Mouse (Mus musculus): ENCODE measurements around the gene Cdc42. TPM values are rescaled to one million over a fixed set of nuclear protein-coding genes. Genes with fewer than 3 reads are reported as not detected.
A peak's percentile ranks its signal among the peaks of the same experiment; 100 is the strongest.

Cdc42 gene
- total RNA-seq, 2 experiments from 2014 or later = 294 to 318 TPM

DNA sequence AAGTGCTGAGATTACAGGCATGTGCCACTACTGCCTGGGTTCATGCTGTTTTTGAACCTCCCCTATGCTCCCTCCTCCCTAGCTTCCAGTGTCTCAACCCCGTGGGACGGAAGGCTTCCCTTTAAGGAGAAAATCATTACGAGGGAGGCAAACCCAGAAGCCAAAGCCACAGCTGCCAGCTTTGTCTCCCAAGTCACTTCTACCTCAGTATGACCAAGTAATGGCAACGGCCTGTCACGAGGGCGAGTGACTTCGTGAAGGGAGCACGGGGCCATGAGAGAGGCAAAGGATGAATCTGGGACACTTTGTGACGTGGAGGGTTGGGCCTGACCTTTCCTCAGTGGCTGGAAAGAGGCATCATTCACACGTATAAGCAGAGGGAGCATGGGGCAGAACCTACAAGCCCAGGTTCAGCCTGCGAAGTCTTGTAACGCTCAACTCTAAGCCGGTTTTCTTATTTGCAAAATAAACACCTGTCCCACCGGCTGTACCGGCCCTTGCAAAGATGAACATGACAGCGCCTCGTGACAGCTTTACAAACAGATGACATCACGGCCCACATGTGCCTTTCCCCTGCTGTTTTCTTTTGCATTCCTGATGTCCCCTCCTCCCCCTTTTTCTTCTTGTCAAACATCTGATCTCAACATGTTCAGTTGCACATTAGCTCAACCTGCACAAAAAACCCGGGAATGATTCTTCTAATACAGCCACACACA is 50.4 kb downstream of the Cdc42 start:
- intact Hi-C loops (cut with DNase I) = loop anchor here (10.0 kb wide), 1 partner anchor 652 kb away; no protein-coding TSS in a partner anchor
- no peak overlapping the region for H3K27ac ChIP-seq
- TF ChIP-seq CTCF (IDR thresholded peaks at IDR 0.05) = no peak
- DNase-seq (ENCODE audit: extremely low spot score in 1 of 2, low spot score in 2 of 2) = peak in 1 of 2 experiments; percentile 11
- H3K4me3 ChIP-seq = no peak overlapping the region

DNA sequence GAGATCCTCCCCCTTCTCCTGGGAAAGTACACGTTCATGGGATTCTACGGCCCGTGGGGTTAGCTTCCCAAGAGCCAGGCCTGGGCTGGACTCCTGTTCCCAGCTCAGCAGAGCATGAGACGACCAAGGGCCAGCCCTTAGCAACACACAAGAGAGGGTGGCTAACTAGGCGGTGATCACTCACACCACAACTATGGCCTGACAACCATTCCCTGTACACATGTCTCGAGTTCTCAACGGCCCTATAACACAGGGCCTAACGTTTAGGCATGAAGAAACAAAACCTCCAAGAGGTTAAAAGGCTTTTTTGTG is 51.0 kb downstream of the Cdc42 start:
- intact Hi-C loops (cut with DNase I) = loop anchor here (10.0 kb wide), 1 partner anchor 652 kb away; no protein-coding TSS in a partner anchor
- DNase-seq (ENCODE audit: extremely low spot score in 1 of 2, low spot score in 2 of 2) = no peak
- no peak for TF ChIP-seq CTCF (IDR thresholded peaks at IDR 0.05)
- Histone ChIP-seq H3K27ac (no peak overlapping the region), H3K4me3 (no peak overlapping the region)

DNA sequence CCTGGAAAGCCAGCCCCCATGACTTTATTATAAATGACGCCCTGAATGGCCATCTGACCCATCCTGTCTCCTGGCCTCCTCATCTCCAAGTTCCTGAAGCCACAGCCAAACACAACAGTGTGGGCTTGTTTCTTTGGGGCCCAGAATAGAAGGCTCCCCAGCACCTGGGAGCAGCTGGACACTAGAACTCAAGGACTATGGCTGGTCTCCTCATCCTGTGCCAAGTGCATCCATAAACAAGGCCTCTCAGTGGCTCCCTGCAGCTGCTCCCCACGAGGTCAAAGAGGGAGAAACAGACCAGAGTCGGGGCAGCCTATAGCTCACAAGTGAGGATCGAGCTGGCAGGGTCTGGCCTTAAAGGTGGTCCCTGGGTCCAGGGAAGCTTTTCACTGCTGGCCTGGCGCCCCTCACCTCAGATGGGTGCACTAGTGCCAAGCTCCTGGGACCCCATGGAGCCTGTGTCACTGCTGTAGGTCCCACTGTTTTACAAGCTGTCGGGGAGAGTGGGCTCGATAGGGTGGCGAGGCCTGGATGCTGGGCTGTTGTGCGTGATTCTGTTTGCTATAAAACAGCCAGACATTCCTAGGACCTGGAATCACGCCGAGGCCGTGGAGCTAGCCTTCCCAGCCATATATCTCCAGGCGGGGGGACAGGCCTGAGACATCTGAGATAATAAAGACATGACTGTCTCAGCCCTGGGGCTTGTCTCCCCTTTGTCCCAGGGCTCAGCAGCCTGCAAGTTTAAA is 51.5 kb downstream of the Cdc42 start:
- no peak for TF ChIP-seq CTCF (IDR thresholded peaks at IDR 0.05)
- H3K27ac ChIP-seq = no peak overlapping the region; the same call in 1 of the 2 replicates
- no peak overlapping the region for H3K4me3 ChIP-seq
- intact Hi-C loops (cut with DNase I) = loop anchor here (10.0 kb wide), 1 partner anchor 651 kb away; no protein-coding TSS in a partner anchor
- peak in 1 of 2 experiments; percentile 13 for DNase-seq (ENCODE audit: extremely low spot score in 1 of 2, low spot score in 2 of 2)

DNA sequence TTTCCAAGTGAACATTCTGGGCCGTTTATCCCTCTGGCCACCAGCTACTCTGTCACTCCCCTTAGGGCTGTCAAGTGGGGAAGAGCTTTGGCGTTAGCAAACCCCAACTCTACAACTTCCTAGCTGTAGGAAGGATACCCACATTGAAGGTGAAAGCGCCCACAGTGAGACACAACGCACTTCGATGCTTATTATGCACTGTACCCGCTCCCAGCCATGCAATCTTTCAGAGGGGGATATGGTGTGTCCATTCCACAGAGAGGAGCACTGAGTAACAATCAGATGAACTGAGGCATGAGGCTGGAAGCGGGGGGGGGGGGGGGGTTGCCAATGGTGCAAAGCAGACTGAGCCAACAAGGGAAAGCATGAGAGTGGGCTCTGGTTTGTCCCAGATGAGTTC is 52.5 kb downstream of the Cdc42 start:
- no peak for DNase-seq (ENCODE audit: extremely low spot score in 1 of 2, low spot score in 2 of 2)

DNA sequence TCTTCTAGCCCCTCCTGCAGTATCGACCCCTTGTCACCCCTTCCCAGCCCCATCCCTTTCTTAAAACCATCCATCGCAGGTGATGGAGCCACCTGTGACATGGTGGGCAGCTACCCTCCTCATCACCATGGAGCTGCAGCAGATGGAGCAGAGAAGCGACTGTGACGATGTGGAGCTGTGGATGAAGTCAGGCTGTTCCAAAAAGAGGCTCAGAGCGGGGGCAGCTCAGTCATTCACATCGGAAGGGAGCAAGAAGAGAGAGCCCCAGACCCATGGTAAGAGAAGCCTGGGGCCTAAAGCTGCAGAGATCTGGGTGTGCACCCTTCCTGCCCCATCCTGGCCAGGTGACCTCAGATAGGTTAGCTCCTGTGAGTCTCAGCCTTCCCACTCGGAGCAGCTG is 53.4 kb downstream of the Cdc42 start:
- TF ChIP-seq CTCF (IDR thresholded peaks at IDR 0.05) = no peak
- no peak overlapping the region for H3K4me3 ChIP-seq
- H3K27ac ChIP-seq = no peak overlapping the region
- intact Hi-C loops (cut with DNase I) = loop anchor here (10.0 kb wide), 1 partner anchor 649 kb away; no protein-coding TSS in a partner anchor
- DNase-seq (ENCODE audit: extremely low spot score in 1 of 2, low spot score in 2 of 2) = peak in 1 of 2 experiments; percentile 12

More for the DNA sequence above, 52.5 kb downstream of the Cdc42 start:
- no peak for TF ChIP-seq CTCF (IDR thresholded peaks at IDR 0.05)
- intact Hi-C loops (cut with DNase I) = loop anchor here (10.0 kb wide), 1 partner anchor 650 kb away; no protein-coding TSS in a partner anchor
- H3K4me3 ChIP-seq = no peak overlapping the region
- no peak overlapping the region for H3K27ac ChIP-seq

DNA sequence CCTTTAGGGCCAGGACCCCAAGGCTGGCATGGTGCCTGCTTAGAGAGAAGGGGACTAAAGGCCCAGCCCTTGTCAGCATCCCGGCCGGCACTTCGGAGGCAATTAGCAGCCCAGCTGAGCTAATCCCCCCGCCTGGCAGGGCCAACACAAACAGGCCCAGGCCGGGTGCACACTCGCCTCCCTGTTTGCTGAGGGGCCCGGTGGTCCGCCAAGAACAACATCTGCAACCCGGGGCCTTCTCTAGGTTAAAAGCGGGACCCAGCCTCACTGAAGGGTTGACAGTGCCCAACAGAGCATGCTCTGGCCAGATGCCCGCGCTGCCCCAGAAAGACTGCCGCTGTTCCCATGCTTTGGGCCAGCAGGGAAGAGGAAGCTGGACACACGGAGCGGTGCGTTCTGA is 55.9 kb downstream of the Cdc42 start:
- TF ChIP-seq CTCF (IDR thresholded peaks at IDR 0.05) = no peak
- Histone ChIP-seq H3K4me3 (no peak overlapping the region), H3K27ac (no peak overlapping the region)
- DNase-seq (ENCODE audit: extremely low spot score in 1 of 2, low spot score in 2 of 2) = no peak
- intact Hi-C loops (cut with DNase I) = loop anchor here (10.0 kb wide), 1 partner anchor 647 kb away; no protein-coding TSS in a partner anchor

DNA sequence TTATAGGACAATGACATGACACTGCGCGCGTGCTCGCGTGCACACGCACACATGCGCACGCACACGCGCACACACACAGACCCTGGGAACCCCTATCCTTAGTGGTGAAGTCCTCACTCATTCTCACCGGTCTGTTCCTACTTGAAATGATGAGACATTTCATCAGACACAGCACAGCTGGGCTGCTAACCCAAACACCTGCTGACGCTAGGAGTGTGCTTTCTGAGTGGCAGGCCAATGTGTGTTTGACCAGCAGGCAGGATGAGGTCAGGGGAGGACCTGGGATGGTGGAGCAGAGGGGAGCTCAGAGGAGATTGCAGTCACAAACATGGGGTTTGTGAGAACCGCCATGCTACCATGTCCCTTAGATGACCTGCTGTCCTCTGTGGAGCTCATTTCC is 57.3 kb downstream of the Cdc42 start:
- TF ChIP-seq CTCF (IDR thresholded peaks at IDR 0.05) = no peak
- no peak overlapping the region for H3K27ac ChIP-seq
- DNase-seq (ENCODE audit: extremely low spot score in 1 of 2, low spot score in 2 of 2) = no peak
- H3K4me3 ChIP-seq = no peak overlapping the region
- intact Hi-C loops (cut with DNase I) = loop anchor here (10.0 kb wide), 1 partner anchor 645 kb away; no protein-coding TSS in a partner anchor

DNA sequence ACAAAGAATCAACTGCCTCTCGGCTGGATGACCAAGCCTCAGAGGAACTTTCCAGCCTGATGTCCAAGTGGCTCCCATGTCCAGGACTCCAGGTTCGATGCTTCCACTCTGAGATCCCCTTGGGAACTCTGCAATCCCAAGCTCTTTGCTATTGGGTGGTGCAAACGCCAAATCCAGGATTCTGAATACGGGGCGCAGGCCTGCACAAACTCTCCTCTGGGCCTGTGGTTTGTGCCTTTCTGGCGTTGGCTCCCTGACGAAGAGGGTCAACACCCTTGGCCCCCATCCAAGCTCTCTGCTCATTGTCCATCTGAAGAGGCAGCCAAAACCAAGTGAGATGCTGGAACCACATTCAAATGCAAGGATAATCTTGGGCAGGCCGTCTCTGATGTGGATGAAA is 59.1 kb downstream of the Cdc42 start:
- intact Hi-C loops (cut with DNase I) = no loop called here
- DNase-seq (ENCODE audit: extremely low spot score in 1 of 2, low spot score in 2 of 2) = no peak
- no peak for TF ChIP-seq CTCF (IDR thresholded peaks at IDR 0.05)

DNA sequence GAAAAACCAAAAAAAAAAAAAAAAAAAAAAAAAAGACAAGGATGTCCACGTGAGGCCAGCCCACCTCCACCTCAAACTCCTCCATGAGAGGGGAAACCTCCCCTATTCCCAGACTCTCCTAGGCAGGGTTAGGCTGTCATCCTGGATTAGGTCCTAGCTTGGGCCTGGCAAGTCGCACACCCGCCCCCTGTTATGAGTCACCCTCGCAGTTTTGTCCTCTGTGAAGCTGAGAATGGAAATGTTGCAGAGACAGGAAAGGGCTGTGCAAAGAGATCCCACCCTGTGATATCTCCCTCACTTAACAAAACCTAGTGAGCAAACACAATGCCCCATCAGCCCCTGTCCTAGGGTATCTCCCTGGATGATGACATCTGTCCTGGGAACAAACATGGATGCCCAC is 59.9 kb downstream of the Cdc42 start:
- no peak for TF ChIP-seq CTCF (IDR thresholded peaks at IDR 0.05)
- DNase-seq (ENCODE audit: extremely low spot score in 1 of 2, low spot score in 2 of 2) = peak in 1 of 2 experiments; percentile 64
- Histone ChIP-seq H3K4me3 (no peak overlapping the region), H3K27ac (peak overlapping the region; percentile 79)
- intact Hi-C loops (cut with DNase I) = no loop called here

More for the DNA sequence above, 59.1 kb downstream of the Cdc42 start:
- Histone ChIP-seq H3K27ac (no peak overlapping the region; the same call in 1 of the 2 replicates), H3K4me3 (no peak overlapping the region)

DNA sequence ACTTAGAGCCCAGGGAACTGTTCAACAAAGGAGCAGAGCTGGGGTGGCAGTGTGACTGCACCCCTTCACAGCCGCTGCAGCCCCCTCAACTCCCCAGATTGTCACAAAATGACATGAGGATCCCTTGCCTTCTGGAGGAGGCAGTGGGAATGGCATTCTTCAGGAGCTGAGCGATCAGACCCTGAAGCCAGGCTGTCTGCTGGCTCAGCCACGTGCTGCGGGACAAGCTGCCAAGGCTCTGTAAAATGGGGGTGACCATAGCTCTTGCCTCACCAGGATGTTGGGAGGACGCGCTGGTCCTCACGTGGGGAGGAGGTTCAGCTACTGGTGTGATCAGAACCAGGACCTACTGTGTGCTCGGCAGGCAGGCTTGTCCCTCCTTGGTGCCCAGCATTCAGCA is 62.6 kb downstream of the Cdc42 start:
- DNase-seq (ENCODE audit: extremely low spot score in 1 of 2, low spot score in 2 of 2) = peak in 1 of 2 experiments; percentile 61
- Histone ChIP-seq H3K27ac (peak overlapping the region; percentile 80), H3K4me3 (no peak overlapping the region)
- no peak; the same call in 1 of the 2 replicates for TF ChIP-seq CTCF (IDR thresholded peaks at IDR 0.05)
- intact Hi-C loops (cut with DNase I) = no loop called here

DNA sequence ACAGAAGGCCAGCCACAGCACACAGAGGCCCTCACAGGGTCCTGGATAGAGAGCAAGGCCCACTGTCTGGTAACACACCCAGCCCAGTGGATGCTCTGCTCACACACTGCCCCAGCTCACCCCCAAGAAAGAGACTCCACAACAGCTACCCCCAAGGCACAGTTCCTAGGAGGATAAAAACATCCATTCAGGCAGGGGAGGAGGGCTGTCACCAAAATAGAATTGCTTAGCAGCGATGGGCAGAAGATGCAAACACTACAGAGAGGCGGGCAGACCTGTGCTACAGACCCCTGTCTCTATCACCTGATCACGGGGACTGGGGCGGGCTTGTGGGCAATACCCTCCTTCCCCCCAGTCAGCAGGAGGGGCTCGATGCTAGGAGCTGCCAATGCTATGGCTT is 63.0 kb downstream of the Cdc42 start:
- intact Hi-C loops (cut with DNase I) = no loop called here
- peak overlapping the region; percentile 80 for H3K27ac ChIP-seq
- no peak overlapping the region for H3K4me3 ChIP-seq
- peak in 1 of 2 experiments; percentile 41 for DNase-seq (ENCODE audit: extremely low spot score in 1 of 2, low spot score in 2 of 2)
- TF ChIP-seq CTCF (IDR thresholded peaks at IDR 0.05) = no peak

DNA sequence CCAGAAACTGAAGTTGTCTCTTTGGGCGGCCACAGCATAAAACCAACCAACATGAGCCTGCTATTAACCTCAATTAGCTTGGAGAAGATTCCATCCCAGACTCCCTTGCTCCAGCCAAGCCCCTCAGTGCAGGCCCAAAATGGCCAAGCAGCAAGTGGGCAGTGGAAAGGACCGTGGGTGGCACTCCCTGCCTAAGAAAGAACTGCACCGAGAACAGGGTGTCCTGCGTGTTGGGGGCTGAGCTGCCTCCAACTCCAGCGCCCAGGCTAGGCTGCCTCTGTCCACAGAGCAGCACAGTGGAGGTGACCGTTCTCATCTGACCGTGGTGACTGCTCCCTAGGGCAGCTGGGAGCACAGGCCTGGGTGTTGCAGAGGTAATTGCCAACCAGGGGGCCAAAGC is 63.5 kb downstream of the Cdc42 start:
- Histone ChIP-seq H3K27ac (peak overlapping the region; percentile 80), H3K4me3 (no peak overlapping the region)
- no peak for DNase-seq (ENCODE audit: extremely low spot score in 1 of 2, low spot score in 2 of 2)
- intact Hi-C loops (cut with DNase I) = no loop called here
- TF ChIP-seq CTCF (IDR thresholded peaks at IDR 0.05) = no peak

Measured in left cerebral cortex, adult 2 months (tissue).